Mouse (Mus musculus) myocyte (in vitro differentiated cells): ENCODE results near the gene Man2a2. TPM values are rescaled to one million over a fixed set of nuclear protein-coding genes. Genes with fewer than 3 reads are reported as not detected.

ENCODE experiments used
- H3K27me3 ChIP-seq: one replicate; pipeline ENCODE4 v1.6.1; 2011; ENCODE audit not compliant: control insufficient read depth, insufficient read depth, insufficient read length
- H3K36me3 ChIP-seq: one replicate; pipeline ENCODE4 v1.6.1; 2011; ENCODE audit not compliant: control insufficient read depth, insufficient read depth
- H3K4me2 ChIP-seq: one replicate; pipeline ENCODE4 v1.6.1; 2011; ENCODE audit warnings: low read depth, control low read depth
- H3K4me3 ChIP-seq: one replicate; pipeline ENCODE4 v1.5.1; 2011; ENCODE audit warnings: mild to moderate bottlenecking, control low read depth, moderate library complexity
- H3K79me2 ChIP-seq: one replicate; pipeline ENCODE4 v1.6.1; 2011; ENCODE audit not compliant: control insufficient read depth, insufficient read depth
- H3ac ChIP-seq: one replicate; pipeline ENCODE4 v1.6.1; 2011; ENCODE audit not compliant: control insufficient read depth, insufficient read length
- CEBPB ChIP-seq: IDR thresholded peaks from 2 replicates; pipeline ENCODE4 v1.6.1; 2011; ENCODE audit warnings: mild to moderate bottlenecking, moderate library complexity; ENCODE audit not compliant: poor library complexity, insufficient read depth, severe bottlenecking
- E2F4 ChIP-seq: IDR thresholded peaks from one replicate; pipeline ENCODE4 v1.6.1; 2011; ENCODE audit warnings: mild to moderate bottlenecking, control low read depth, moderate library complexity; ENCODE audit not compliant: insufficient read depth
- MAX ChIP-seq: IDR thresholded peaks from one replicate; pipeline ENCODE4 v1.6.1; 2011; ENCODE audit warnings: low read depth, mild to moderate bottlenecking, control low read depth
- MYOD1 ChIP-seq, 3 experiments: IDR thresholded peaks; one replicate each; pipeline ENCODE4 v1.6.1; 2011; ENCODE audit warnings: control low read depth in 2 of 3, low read depth in 2 of 3, mild to moderate bottlenecking in 2 of 3, moderate library complexity in 1 of 3; ENCODE audit not compliant: insufficient read length in 2 of 3, control insufficient read depth in 1 of 3
- MYOG ChIP-seq, 3 experiments: IDR thresholded peaks; one replicate each; pipeline ENCODE4 v1.6.1; 2011; ENCODE audit warnings: control low read depth in 2 of 3, low read depth in 2 of 3, mild to moderate bottlenecking in 2 of 3; ENCODE audit not compliant: insufficient read length in 2 of 3, control insufficient read depth in 1 of 3, insufficient read depth in 1 of 3
- POLR2A ChIP-seq: IDR thresholded peaks from one replicate; pipeline ENCODE4 v1.6.1; 2011; ENCODE audit warnings: low read depth, mild to moderate bottlenecking, control low read depth, moderate library complexity; ENCODE audit not compliant: insufficient read length
- POLR2AphosphoS2 ChIP-seq: IDR thresholded peaks from one replicate; pipeline ENCODE4 v1.6.1; 2011; ENCODE audit warnings: low read depth, control low read depth; ENCODE audit not compliant: insufficient read length
- REST ChIP-seq: IDR thresholded peaks from one replicate; pipeline ENCODE4 v1.6.1; 2011; ENCODE audit warnings: mild to moderate bottlenecking, control low read depth, moderate library complexity; ENCODE audit not compliant: insufficient read depth, insufficient read length
- SRF ChIP-seq: IDR thresholded peaks from one replicate; pipeline ENCODE4 v1.6.1; 2011; ENCODE audit warnings: low read depth; ENCODE audit not compliant: control insufficient read depth, insufficient read length
- TCF12 ChIP-seq: IDR thresholded peaks from one replicate; pipeline ENCODE4 v1.6.1; 2011; ENCODE audit warnings: mild to moderate bottlenecking, control low read depth; ENCODE audit not compliant: poor library complexity, insufficient read depth, severe bottlenecking
- TCF3 ChIP-seq: IDR thresholded peaks from one replicate; pipeline ENCODE4 v1.6.1; 2011; ENCODE audit warnings: low read depth, control low read depth; ENCODE audit not compliant: insufficient read length
- USF1 ChIP-seq: IDR thresholded peaks from one replicate; pipeline ENCODE4 v1.6.1; 2011; ENCODE audit warnings: low read depth, mild to moderate bottlenecking, control low read depth, moderate library complexity
- polyA plus RNA-seq: library from polyadenylated mRNA; unstranded; fragments of >200 nt; fragmentation: generic; extraction: Trizol; gene quantifications from one replicate; pipeline ENCODE4 v1.2.1, GENCODE M21; 2012; ENCODE audit warnings: missing spikeins

The Man2a2 gene
- polyA plus RNA-seq, 1 experiment, result 35.7 TPM

- peaks cover 15% of the 10 kb centered on the region for H3K79me2 ChIP-seq
- H3K4me2 ChIP-seq, result peak overlapping the region; percentile 95
- no peaks in the 10 kb centered on the region for H3K27me3 ChIP-seq
- H3K36me3 ChIP-seq, result no peaks in the 10 kb centered on the region
- H3K4me3 ChIP-seq, result peak overlapping the region; percentile 74
- H3ac ChIP-seq, result peak overlapping the region; percentile 63
- TF ChIP-seq SRF (peak; percentile 72), TCF12 (no peak), TCF3 (no peak), USF1 (no peak), CEBPB (no peak), POLR2AphosphoS2 (peak; percentile 89), E2F4 (no peak), POLR2A (peak; percentile 82), REST (no peak), MYOG (IDR thresholded peaks at IDR 0.05; ENCODE audit: control insufficient read depth in 1 of 3, insufficient read depth in 1 of 3, insufficient read length in 2 of 3, low read depth in 2 of 3) (no peak), MYOD1 (IDR thresholded peaks at IDR 0.05; ENCODE audit: control insufficient read depth in 1 of 3, insufficient read length in 2 of 3, low read depth in 2 of 3) (no peak), MAX (no peak)
These were observed 31.2 kb downstream of the Man2a2 start for GRCm38 (mm10) chr7:80339793-80340628.

GRCm38 (mm10) chr7:80339371-80339770 lies 31.8 kb downstream of the Man2a2 start:
- peak in 1 of 3 experiments; percentile 3 for TF ChIP-seq MYOD1 (IDR thresholded peaks at IDR 0.05; ENCODE audit: control insufficient read depth in 1 of 3, insufficient read length in 2 of 3, low read depth in 2 of 3)
- TF ChIP-seq CEBPB, result no peak
- H3K36me3 ChIP-seq, result no peaks in the 10 kb centered on the region
- H3K4me2 ChIP-seq, result peak overlapping the region; percentile 94
- peaks cover 15% of the 10 kb centered on the region for H3K79me2 ChIP-seq
- H3ac ChIP-seq, result peak overlapping the region; percentile 63
- no peaks in the 10 kb centered on the region for H3K27me3 ChIP-seq
- peak overlapping the region; percentile 74 for H3K4me3 ChIP-seq

GRCm38 (mm10) chr7:80336932-80337331 lies 34.2 kb downstream of the Man2a2 start:
- Histone ChIP-seq H3K79me2 (peaks cover 15% of the 10 kb centered on the region), H3ac (no peak overlapping the region), H3K36me3 (peaks cover 14% of the 10 kb centered on the region), H3K4me2 (no peak overlapping the region), H3K4me3 (no peak overlapping the region), H3K27me3 (no peaks in the 10 kb centered on the region)
- TF ChIP-seq POLR2AphosphoS2 (no peak), POLR2A (no peak), SRF (no peak), TCF3 (no peak), MYOG (IDR thresholded peaks at IDR 0.05; ENCODE audit: control insufficient read depth in 1 of 3, insufficient read depth in 1 of 3, insufficient read length in 2 of 3, low read depth in 2 of 3) (no peak), MYOD1 (IDR thresholded peaks at IDR 0.05; ENCODE audit: control insufficient read depth in 1 of 3, insufficient read length in 2 of 3, low read depth in 2 of 3) (no peak), MAX (no peak), REST (no peak), E2F4 (no peak)

GRCm38 (mm10) chr7:80334848-80335247 lies 36.3 kb downstream of the Man2a2 start:
- TF ChIP-seq MAX (no peak), REST (no peak), CEBPB (no peak), TCF12 (no peak), POLR2A (no peak), SRF (no peak), POLR2AphosphoS2 (no peak), E2F4 (no peak), MYOG (IDR thresholded peaks at IDR 0.05; ENCODE audit: control insufficient read depth in 1 of 3, insufficient read depth in 1 of 3, insufficient read length in 2 of 3, low read depth in 2 of 3) (no peak), USF1 (no peak), MYOD1 (IDR thresholded peaks at IDR 0.05; ENCODE audit: control insufficient read depth in 1 of 3, insufficient read length in 2 of 3, low read depth in 2 of 3) (no peak), TCF3 (no peak)
- no peak overlapping the region for H3K4me3 ChIP-seq
- H3ac ChIP-seq, result no peak overlapping the region
- H3K27me3 ChIP-seq, result no peaks in the 10 kb centered on the region
- H3K36me3 ChIP-seq, result peaks cover 15% of the 10 kb centered on the region
- H3K4me2 ChIP-seq, result no peak overlapping the region
- peaks cover 15% of the 10 kb centered on the region for H3K79me2 ChIP-seq

- TF ChIP-seq MAX (no peak), MYOG (IDR thresholded peaks at IDR 0.05; ENCODE audit: control insufficient read depth in 1 of 3, insufficient read depth in 1 of 3, insufficient read length in 2 of 3, low read depth in 2 of 3) (no peak), POLR2A (no peak), TCF3 (no peak), TCF12 (no peak), E2F4 (no peak), USF1 (no peak), CEBPB (no peak), MYOD1 (IDR thresholded peaks at IDR 0.05; ENCODE audit: control insufficient read depth in 1 of 3, insufficient read length in 2 of 3, low read depth in 2 of 3) (no peak), REST (no peak), SRF (no peak), POLR2AphosphoS2 (no peak)
- no peak overlapping the region for H3K4me2 ChIP-seq
- no peaks in the 10 kb centered on the region for H3K79me2 ChIP-seq
- no peak overlapping the region for H3K4me3 ChIP-seq
- no peak overlapping the region for H3ac ChIP-seq
- no peaks in the 10 kb centered on the region for H3K27me3 ChIP-seq
- H3K36me3 ChIP-seq, result peaks cover 15% of the 10 kb centered on the region
These were observed 39.7 kb downstream of the Man2a2 start for GRCm38 (mm10) chr7:80331433-80331832.
